Mouse (Mus musculus) liver, embryonic 14.5 days (tissue): ENCODE measurements around the gene Jade2. TPM values are rescaled to one million over a fixed set of nuclear protein-coding genes. Genes with fewer than 3 reads are reported as not detected.

Experiments
- ATAC-seq: fragments of 200-750 bp; cut with Nextera tagmentation; 2 replicates; pipeline ENCODE4 v1.8.0; 2017; ENCODE audit warnings: moderate number of reproducible peaks, mild to moderate bottlenecking, moderate library complexity; ENCODE audit not compliant: insufficient read depth
- DNase-seq, 3 experiments: peaks; one replicate each; pipeline ENCODE4 v3.0.0-alpha.2; 2012 to 2013; ENCODE audit warnings: low read depth in 3 of 3, low spot score in 3 of 3
- H3K27ac ChIP-seq: fragments of 300-500 bp; sonication (generic); 2 replicates; pipeline ENCODE4 v1.5.1; 2014; ENCODE audit warnings: moderate library complexity, mild to moderate bottlenecking, control low read depth, inconsistent platforms
- H3K27me3 ChIP-seq: fragments of 300-500 bp; sonication (generic); 2 replicates; pipeline ENCODE4 v1.6.1; 2014; ENCODE audit warnings: mild to moderate bottlenecking, low read length, moderate library complexity; ENCODE audit not compliant: control insufficient read depth, insufficient read depth
- H3K36me3 ChIP-seq: fragments of 300-500 bp; sonication (generic); replicated peaks from 2 replicates; pipeline ENCODE4 v1.6.1; 2014; ENCODE audit warnings: low read depth; ENCODE audit not compliant: control insufficient read depth, insufficient read depth
- H3K4me1 ChIP-seq, 2 experiments: fragments of 200-500 bp in 1 of 2; fragments of 300-500 bp in 1 of 2; sonication (generic) in 1 of 2; replicated peaks; 2 replicates each; pipeline ENCODE4 v1.6.1; 2012 to 2014; ENCODE audit warnings: antibody characterized with exemption in 1 of 2, inconsistent platforms in 1 of 2, low read length in 1 of 2; ENCODE audit not compliant: control insufficient read depth in 2 of 2, insufficient read depth in 2 of 2
- H3K4me2 ChIP-seq: fragments of 300-500 bp; sonication (generic); 2 replicates; pipeline ENCODE4 v1.6.1; 2014; ENCODE audit warnings: low read depth, mild to moderate bottlenecking, control low read depth, moderate library complexity
- H3K4me3 ChIP-seq, 2 experiments: fragments of 200-500 bp in 1 of 2; fragments of 300-500 bp in 1 of 2; sonication (generic) in 1 of 2; 2 replicates each; pipeline ENCODE4 v1.5.1; 2012 to 2014; ENCODE audit warnings: low read depth in 2 of 2, low read length in 2 of 2, mild to moderate bottlenecking in 2 of 2, control low read depth in 1 of 2, inconsistent platforms in 1 of 2, moderate library complexity in 1 of 2; ENCODE audit not compliant: insufficient read depth in 1 of 2
- H3K9ac ChIP-seq: fragments of 300-500 bp; sonication (generic); replicated peaks from 2 replicates; pipeline ENCODE4 v1.6.1; 2014; ENCODE audit warnings: mild to moderate bottlenecking, control low read depth, moderate library complexity
- H3K9me3 ChIP-seq: fragments of 300-500 bp; sonication (generic); 2 replicates; pipeline ENCODE4 v1.6.1; 2016; ENCODE audit warnings: low read length, mixed read lengths; ENCODE audit not compliant: control insufficient read depth
- CTCF ChIP-seq: IDR thresholded peaks from 2 replicates; pipeline ENCODE4 v1.5.1; 2016; ENCODE audit warnings: antibody characterized with exemption, low read depth, control low read depth
- EP300 ChIP-seq: IDR thresholded peaks from 2 replicates; pipeline ENCODE4 v1.6.1; 2016; ENCODE audit warnings: antibody characterized with exemption, low read depth
- WGBS: fragments of 180-500 bp; shearing (Covaris S2); extraction: QIAGEN DNeasy Blood & Tissue Kit; methylation state at CpG from one replicate; pipeline ENCODE4 v1.1.7; 2014; ENCODE audit not compliant: insufficient replicate concordance; 5-methylcytosine and 5-hydroxymethylcytosine counted together
- polyA plus RNA-seq, 2 experiments: library from polyadenylated mRNA; depleted of rRNA in 1 of 2; stranded (reverse) in 1 of 2; unstranded in 1 of 2; fragments of >200 nt; fragmentation: Nextera tagmentation in 1 of 2; extraction: Ambion mirVana in 1 of 2; gene quantifications; 2 replicates each; pipeline versions ENCODE4 v1.2.1 to v1.2.3; 2012 to 2014

The Jade2 gene
- polyA plus RNA-seq, 2 experiments: 0.46 to 0.77 TPM

GRCm38 (mm10) chr11:51847902-51848301 is 9.6 kb downstream of the Jade2 start:
- H3K27me3 ChIP-seq: no peaks in the 10 kb centered on the region
- H3K27ac ChIP-seq: peak overlapping the region; percentile 67
- peak overlapping the region; percentile 36 for H3K4me2 ChIP-seq
- H3K9ac ChIP-seq: peak overlapping the region; percentile 15; the same call in 1 of the 2 replicates
- WGBS: 87% methylated on average over 1 of the region's 1 CpGs
- no peak for TF ChIP-seq CTCF
- peak; percentile 58 for TF ChIP-seq EP300
- ATAC-seq (peak; percentile 91), DNase-seq (peak; percentile 63 to 66 (median 64))
- no peaks in the 10 kb centered on the region for H3K36me3 ChIP-seq
- H3K4me3 ChIP-seq: no peak overlapping the region
- peaks cover 18 to 20% of the 10 kb centered on the region in 2 experiments for H3K4me1 ChIP-seq
- H3K9me3 ChIP-seq: no peaks in the 10 kb centered on the region

GRCm38 (mm10) chr11:51845981-51846883 is 11.2 kb downstream of the Jade2 start:
- DNase-seq (no peak), ATAC-seq (no peak)
- H3K9me3 ChIP-seq: no peaks in the 10 kb centered on the region
- peaks cover 24 to 30% of the 10 kb centered on the region in 2 experiments for H3K4me1 ChIP-seq
- no peaks in the 10 kb centered on the region for H3K36me3 ChIP-seq
- H3K27me3 ChIP-seq: no peaks in the 10 kb centered on the region
- H3K4me3 ChIP-seq: no peak overlapping the region
- no peak overlapping the region for H3K4me2 ChIP-seq
- H3K9ac ChIP-seq: no peak overlapping the region
- H3K27ac ChIP-seq: no peak overlapping the region
- TF ChIP-seq EP300: no peak
- TF ChIP-seq CTCF: no peak
- WGBS: 79% methylated on average over 16 of the region's 16 CpGs

GRCm38 (mm10) chr11:51844529-51845098 is 12.8 kb downstream of the Jade2 start:
- H3K27me3 ChIP-seq: no peaks in the 10 kb centered on the region
- no peak for DNase-seq
- no peaks in the 10 kb centered on the region for H3K9me3 ChIP-seq
- H3K4me2 ChIP-seq: no peak overlapping the region
- no peak overlapping the region for H3K27ac ChIP-seq
- no peak overlapping the region for H3K9ac ChIP-seq
- no peak for ATAC-seq
- WGBS: 76% methylated on average over 10 of the region's 10 CpGs
- TF ChIP-seq CTCF (no peak), EP300 (no peak)
- no peak overlapping the region for H3K4me3 ChIP-seq
- no peaks in the 10 kb centered on the region for H3K36me3 ChIP-seq
- H3K4me1 ChIP-seq: peaks cover 38 to 46% of the 10 kb centered on the region in 2 experiments

GRCm38 (mm10) chr11:51843898-51844297 is 13.6 kb downstream of the Jade2 start:
- H3K27me3 ChIP-seq: no peaks in the 10 kb centered on the region
- DNase-seq (no peak), ATAC-seq (no peak)
- TF ChIP-seq CTCF (no peak), EP300 (no peak)
- H3K9ac ChIP-seq: no peak overlapping the region
- H3K4me1 ChIP-seq: peaks cover 42 to 49% of the 10 kb centered on the region in 2 experiments
- no peak overlapping the region for H3K4me3 ChIP-seq
- no peaks in the 10 kb centered on the region for H3K36me3 ChIP-seq
- H3K27ac ChIP-seq: no peak overlapping the region
- no peak overlapping the region for H3K4me2 ChIP-seq
- H3K9me3 ChIP-seq: no peaks in the 10 kb centered on the region

- WGBS: 72% methylated on average over 4 of the region's 4 CpGs
- Histone ChIP-seq H3K27ac (no peak overlapping the region), H3K4me1 (peaks cover 37 to 49% of the 10 kb centered on the region in 2 experiments), H3K4me2 (no peak overlapping the region), H3K36me3 (no peaks in the 10 kb centered on the region), H3K9me3 (no peaks in the 10 kb centered on the region), H3K27me3 (no peaks in the 10 kb centered on the region), H3K9ac (no peak overlapping the region), H3K4me3 (no peak overlapping the region)
- ATAC-seq (no peak), DNase-seq (no peak)
- TF ChIP-seq CTCF: no peak
- no peak for TF ChIP-seq EP300
Measured at GRCm38 (mm10) chr11:51843168-51843567, 14.3 kb downstream of the Jade2 start.
